Mouse (Mus musculus): ENCODE measurements around the gene Acss1. TPM values are rescaled to one million over a fixed set of nuclear protein-coding genes. Genes with fewer than 3 reads are reported as not detected.

Gene Acss1
- total RNA-seq, 2 experiments from 2014 or later: 19.9 to 26.2 TPM

GRCm38 (mm10) chr2:150643726-150644415, 24.4 kb downstream of the Acss1 start:
- no peak for DNase-seq (ENCODE audit: low spot score)

GRCm38 (mm10) chr2:150643166-150643565, 25.1 kb downstream of the Acss1 start:
- no peak for DNase-seq (ENCODE audit: low spot score)

- no peak for DNase-seq (ENCODE audit: low spot score)
Observed at GRCm38 (mm10) chr2:150638370-150638733, 29.9 kb downstream of the Acss1 start.

GRCm38 (mm10) chr2:150637702-150638369, 30.5 kb downstream of the Acss1 start:
- DNase-seq (ENCODE audit: low spot score): no peak

GRCm38 (mm10) chr2:150635877-150636446, 32.3 kb downstream of the Acss1 start:
- no peak for DNase-seq (ENCODE audit: low spot score)

- DNase-seq (ENCODE audit: low spot score): no peak
Observed at GRCm38 (mm10) chr2:150629255-150629654, 39.0 kb downstream of the Acss1 start.

- DNase-seq (ENCODE audit: low spot score): no peak
Observed at GRCm38 (mm10) chr2:150627140-150627539, 41.2 kb downstream of the Acss1 start.

- no peak for DNase-seq (ENCODE audit: low spot score)
Observed at GRCm38 (mm10) chr2:150624926-150625325, 43.4 kb downstream of the Acss1 start.

- DNase-seq (ENCODE audit: low spot score): no peak
Observed at GRCm38 (mm10) chr2:150623957-150624356, 44.3 kb downstream of the Acss1 start.

- peak; percentile 17 for DNase-seq (ENCODE audit: low spot score)
Observed at GRCm38 (mm10) chr2:150621698-150622097, 46.6 kb downstream of the Acss1 start.

- DNase-seq (ENCODE audit: low spot score): no peak
Observed at GRCm38 (mm10) chr2:150610097-150610496, 58.2 kb downstream of the Acss1 start.

- peak; percentile 79 for DNase-seq (ENCODE audit: low spot score)
Observed at GRCm38 (mm10) chr2:150608872-150609560, 59.3 kb downstream of the Acss1 start.

- DNase-seq (ENCODE audit: low spot score): peak; percentile 97
Observed at GRCm38 (mm10) chr2:150608087-150608799, 60.1 kb downstream of the Acss1 start, which contains the start of gene Apmap. Gene Apmap (minus strand): TSS chr2:150608567.

GRCm38 (mm10) chr2:150607086-150607485, 61.2 kb downstream of the Acss1 start:
- DNase-seq (ENCODE audit: low spot score): no peak

- no peak for DNase-seq (ENCODE audit: low spot score)
Observed at GRCm38 (mm10) chr2:150604802-150605201, 63.5 kb downstream of the Acss1 start.

GRCm38 (mm10) chr2:150602166-150602565, 66.1 kb downstream of the Acss1 start:
- DNase-seq (ENCODE audit: low spot score): peak; percentile 62

- DNase-seq (ENCODE audit: low spot score): no peak
Observed at GRCm38 (mm10) chr2:150600263-150600662, 68.0 kb downstream of the Acss1 start.

- no peak for DNase-seq (ENCODE audit: low spot score)
Observed at GRCm38 (mm10) chr2:150595411-150596190, 72.7 kb downstream of the Acss1 start.

GRCm38 (mm10) chr2:150589076-150589475, 79.2 kb downstream of the Acss1 start:
- no peak for DNase-seq (ENCODE audit: low spot score)

- no peak for DNase-seq (ENCODE audit: low spot score)
Observed at GRCm38 (mm10) chr2:150579628-150580027, 88.7 kb downstream of the Acss1 start.

GRCm38 (mm10) chr2:150578603-150579002, 89.7 kb downstream of the Acss1 start:
- DNase-seq (ENCODE audit: low spot score): no peak
